ENCODE assay signal across 16 mouse cellular contexts in genomic region chr3:54617298-54617697, GRCm38 (mm10).
"Had no signal": no experiment of that assay in that cellular context is flagged by ENCODE, and none has a peak within 500 bp of the region (broad histone marks: within the 10 kb centered on the region; RNA-seq: fewer than 3 reads in every experiment).

No protein-coding gene starts in this region.

- H3K4me1 ChIP-seq: neural tube, embryonic 12.5 days; neural tube, embryonic 13.5 days; neural tube, embryonic 15.5 days; stomach, embryonic 15.5 days had no signal

- H3K36me3 ChIP-seq: neural tube, embryonic 12.5 days; neural tube, embryonic 13.5 days; neural tube, embryonic 15.5 days; stomach, embryonic 15.5 days had no signal

- H3K27me3 ChIP-seq: neural tube, embryonic 12.5 days; neural tube, embryonic 13.5 days; neural tube, embryonic 15.5 days; stomach, embryonic 15.5 days had no signal

- H3K9ac ChIP-seq: neural tube, embryonic 12.5 days; neural tube, embryonic 13.5 days; neural tube, embryonic 15.5 days; stomach, embryonic 15.5 days had no signal

- H3K27ac ChIP-seq: neural tube, embryonic 12.5 days; neural tube, embryonic 13.5 days; neural tube, embryonic 15.5 days; stomach, embryonic 15.5 days; stomach, postnatal 0 days had no signal

- H3K4me3 ChIP-seq: neural tube, embryonic 12.5 days; neural tube, embryonic 13.5 days; neural tube, embryonic 15.5 days; stomach, embryonic 15.5 days had no signal

- H3K9me3 ChIP-seq: neural tube, embryonic 15.5 days; stomach, embryonic 15.5 days had no signal

- DNase-seq: retina, postnatal 1 day; right cerebral cortex, adult 18-20 months; right cerebral cortex, postnatal 25 days; right cerebral cortex, postnatal 4 days; spleen, adult 18-20 months; thymus, adult 18-20 months; thymus, adult 2 months; thymus, postnatal 14 days; thymus, postnatal 25 days; thymus, postnatal 36 days; thymus, postnatal 4 days had no signal

- H3K4me2 ChIP-seq: neural tube, embryonic 12.5 days; neural tube, embryonic 13.5 days; neural tube, embryonic 15.5 days; stomach, embryonic 15.5 days had no signal
